Mouse (Mus musculus) frontal cortex, adult 2 months (tissue): ENCODE measurements at regions not wholly inside any gene's neighbourhood (a gene's known extent, or its start where the extent isn't known, plus 50 kb on each side); places are given as distances from the start of the nearest gene placed in this dataset.
A peak's percentile ranks its signal among the peaks of the same experiment; 100 is the strongest.
"Not testable (repeated sequence)": the region's sequence is repeated elsewhere in the genome, so short reads cannot be mapped to it uniquely, and the experiment has no call there.

Experiments
- DNase-seq, 2 experiments: peaks; one replicate each; pipeline ENCODE4 v3.0.0; 2022; ENCODE audit warnings: low spot score in 1 of 2; ENCODE audit errors: extremely low spot score in 1 of 2

DNA sequence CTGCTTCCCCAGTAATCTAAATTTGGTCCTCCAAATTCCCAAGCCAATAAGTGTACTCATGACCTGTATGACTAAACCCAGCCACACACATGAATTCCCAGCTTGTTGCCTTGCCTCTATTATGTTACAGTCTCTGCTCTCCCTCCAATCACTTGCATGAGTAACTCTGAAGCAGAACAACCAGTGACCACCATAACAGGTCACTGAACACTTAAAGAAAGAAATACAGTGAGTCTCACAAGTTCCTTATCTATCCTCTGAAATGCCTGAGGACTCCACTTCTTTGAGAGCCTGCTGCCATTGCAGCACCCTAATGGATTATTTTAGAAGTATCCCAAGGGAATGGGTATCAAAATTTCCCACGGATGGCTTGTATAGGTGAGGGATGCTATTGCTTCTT lies 909.7 kb downstream of the Sorcs3 start:
- no peak for DNase-seq

- no peak for DNase-seq
Observed at GRCm38 (mm10) chr19:49131664-49132063, 925.8 kb downstream of the Sorcs3 start.

- DNase-seq = no peak
Observed at GRCm38 (mm10) chr19:49172078-49172477, 966.3 kb downstream of the Sorcs3 start.

DNA sequence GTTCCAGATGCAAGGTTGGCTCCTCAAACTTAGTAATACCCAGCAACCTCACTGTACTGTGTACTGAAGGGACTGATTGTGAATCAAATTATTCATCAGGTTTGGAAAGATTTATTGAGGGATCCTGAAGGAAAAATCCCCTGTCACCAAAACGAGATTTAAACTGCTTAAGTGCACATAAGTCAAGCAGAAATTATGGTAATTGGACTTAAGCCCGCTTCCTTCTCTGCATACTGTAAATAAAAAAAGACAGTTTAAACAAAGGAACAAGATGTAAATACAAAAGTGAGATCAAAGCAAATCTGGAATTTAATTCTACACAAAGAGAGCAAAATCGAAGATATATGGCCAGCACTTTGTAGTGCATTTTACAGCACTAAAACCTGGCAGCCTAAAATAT lies 1002.1 kb downstream of the Sorcs3 start:
- no peak for DNase-seq

DNA sequence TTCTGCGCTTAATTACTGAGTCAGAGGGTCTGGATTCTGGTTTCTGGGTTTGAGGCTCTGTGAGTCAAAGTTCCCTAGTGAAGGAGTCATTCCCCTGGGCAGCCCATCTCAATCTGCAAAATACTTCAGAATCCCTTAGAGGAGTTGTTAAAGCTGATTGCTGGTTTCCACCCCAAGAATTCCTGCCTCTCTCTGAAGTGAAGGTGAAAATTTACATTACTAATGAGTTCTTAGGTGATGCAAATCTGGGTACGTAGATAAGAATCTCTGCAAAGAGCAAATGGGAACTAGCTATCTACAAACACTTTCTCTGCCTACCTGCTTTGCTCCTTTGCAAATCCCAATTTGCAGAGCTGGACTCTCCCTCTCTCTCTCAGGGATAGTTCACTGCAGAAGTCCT lies 1036.8 kb downstream of the Sorcs3 start:
- DNase-seq = no peak

DNA sequence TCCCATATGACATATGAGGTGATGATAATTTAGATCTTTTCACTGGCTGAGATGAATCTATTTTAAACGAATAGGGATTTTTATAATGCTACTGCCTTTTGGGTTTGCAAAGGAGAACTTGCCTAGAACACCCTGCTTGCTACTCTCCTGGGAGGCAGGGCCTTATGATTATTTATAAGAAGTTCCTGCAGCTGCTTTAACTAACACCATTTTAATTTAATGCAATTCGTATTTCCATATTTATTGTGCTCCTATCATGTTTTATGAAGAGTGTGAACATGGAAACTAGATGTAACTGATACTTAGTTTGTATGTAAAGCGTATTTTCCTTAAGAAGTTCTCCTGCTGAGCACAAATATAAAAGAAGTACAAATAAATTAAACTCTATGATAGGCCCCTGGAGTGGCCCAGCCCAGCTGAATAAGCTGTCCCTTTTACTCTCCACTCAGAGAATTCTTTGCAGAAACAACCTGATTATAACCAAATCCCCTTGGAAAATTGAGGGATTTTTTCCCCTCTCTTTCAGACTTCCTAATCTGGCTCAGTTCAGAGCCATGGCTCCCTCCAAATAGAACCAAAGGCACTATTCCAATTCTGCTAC lies 1039.4 kb downstream of the Sorcs3 start:
- no peak for DNase-seq

DNA sequence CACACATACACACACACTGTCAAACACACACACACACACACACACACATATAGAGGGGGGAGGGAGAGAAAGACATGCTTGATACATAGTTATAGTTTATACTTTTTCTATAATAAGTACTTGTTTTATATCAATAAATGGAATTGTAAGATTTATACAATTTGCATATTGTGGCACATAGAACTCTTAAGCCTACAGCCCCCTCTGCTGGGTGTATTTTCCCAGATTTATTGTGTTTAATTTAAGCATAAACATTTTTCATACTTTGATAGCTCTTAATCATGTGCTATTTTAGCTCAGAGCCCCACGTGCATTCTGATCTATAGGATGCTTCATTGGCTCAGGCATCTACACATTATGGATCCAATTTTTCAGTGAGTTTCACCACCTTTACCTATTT lies 1058.8 kb downstream of the Sorcs3 start:
- DNase-seq = peak in 1 of 2 experiments; percentile 63

DNA sequence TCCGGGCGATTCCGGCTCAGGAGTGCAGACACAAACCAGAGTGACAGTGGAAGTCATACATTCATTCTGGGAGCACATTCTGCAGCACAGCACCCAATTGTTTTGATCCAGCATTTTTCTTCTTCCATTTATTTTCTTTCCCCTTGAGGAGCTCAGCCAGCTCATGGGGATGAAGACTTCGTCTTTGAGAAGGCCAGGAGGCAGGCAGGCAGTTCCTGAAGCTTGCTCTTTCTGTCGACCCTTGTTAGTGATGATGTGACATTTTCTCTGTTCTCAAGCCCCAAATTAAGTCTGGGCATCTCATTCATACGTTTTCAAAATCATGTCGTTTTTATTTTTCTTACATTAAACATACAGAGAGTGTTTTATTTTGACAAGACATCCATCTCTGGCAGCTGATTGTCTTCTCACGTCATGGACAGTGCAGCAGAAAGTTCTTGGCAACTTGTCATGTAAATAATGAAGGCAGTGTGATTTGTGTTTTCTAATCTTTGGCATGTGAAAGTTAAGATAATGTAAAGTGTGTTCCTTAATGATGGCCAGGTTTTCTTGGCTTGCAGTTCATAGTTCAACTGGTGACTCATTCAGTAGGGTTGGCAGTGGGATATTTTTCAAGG lies 1062.1 kb downstream of the Sorcs3 start:
- DNase-seq = no peak

GRCm38 (mm10) chr19:49282626-49283261 lies 1076.9 kb downstream of the Sorcs3 start:
- peak; percentile 6 to 28 for DNase-seq

- DNase-seq = no peak
Observed at GRCm38 (mm10) chr19:49294980-49295379, 1089.2 kb downstream of the Sorcs3 start.

GRCm38 (mm10) chr19:49299351-49300271 lies 1093.8 kb downstream of the Sorcs3 start:
- peak; percentile 8 to 62 for DNase-seq

GRCm38 (mm10) chr19:49301364-49302091 lies 1095.7 kb downstream of the Sorcs3 start:
- DNase-seq = no peak

GRCm38 (mm10) chr19:49305804-49306203 lies 1100.0 kb downstream of the Sorcs3 start:
- no peak for DNase-seq

DNA sequence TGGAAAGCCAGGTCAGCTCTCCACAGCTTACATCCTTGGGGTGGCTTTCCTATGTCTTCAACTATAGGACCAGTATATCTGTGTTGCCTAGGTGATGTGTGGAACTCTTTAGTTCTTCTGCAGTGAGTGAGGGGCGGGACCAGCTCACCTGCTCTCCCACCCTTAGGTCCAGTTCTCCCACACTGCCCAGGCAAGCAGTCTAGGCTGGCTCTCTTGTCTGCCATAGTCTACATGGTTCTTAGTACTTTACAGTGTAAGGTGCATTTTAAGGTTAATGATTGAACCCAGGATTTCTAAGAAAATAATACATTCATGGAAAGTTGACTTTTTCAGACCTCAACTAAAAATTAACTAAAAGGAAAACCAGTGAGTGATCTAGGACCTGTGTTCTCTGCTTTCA lies 1108.4 kb downstream of the Sorcs3 start:
- DNase-seq = no peak

DNA sequence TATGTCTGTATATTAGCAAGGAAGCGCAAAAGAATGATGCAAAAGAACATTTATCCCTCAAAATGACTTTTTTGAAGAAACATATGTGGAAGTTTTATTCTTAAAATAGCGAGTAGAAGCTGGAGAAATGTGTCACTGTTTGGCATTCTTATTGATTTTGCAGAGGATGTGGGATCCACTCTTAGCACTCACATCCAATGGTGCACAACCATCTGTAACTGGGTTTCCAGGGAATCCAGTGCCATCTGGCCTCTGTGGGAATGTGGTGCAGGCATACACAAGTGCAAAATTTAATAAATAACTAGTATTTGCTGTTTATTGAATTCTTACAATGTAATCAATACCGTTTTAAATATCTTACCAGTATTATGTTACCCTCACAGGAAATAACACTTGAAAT lies 1153.8 kb downstream of the Sorcs3 start:
- DNase-seq = peak; percentile 20 to 66

DNA sequence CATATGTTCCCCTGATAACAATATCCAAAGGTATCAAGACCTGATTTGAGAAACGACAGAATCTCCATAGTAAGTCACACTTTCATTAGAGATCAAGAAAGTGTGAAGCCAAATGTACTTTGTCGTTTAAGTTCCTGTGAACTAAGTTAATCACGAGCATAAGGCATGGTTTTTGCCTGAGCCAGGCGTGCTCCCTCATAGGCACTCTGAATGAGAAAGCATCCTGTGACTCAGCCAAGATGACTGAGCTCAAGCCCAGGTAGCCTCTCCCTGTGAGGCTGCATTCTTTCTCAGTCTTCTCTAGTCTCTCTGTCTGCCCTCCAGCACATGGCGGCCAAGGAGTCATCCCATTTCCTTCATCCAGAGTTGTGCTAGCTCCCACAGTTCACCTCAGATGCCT lies 1154.9 kb downstream of the Sorcs3 start:
- no peak for DNase-seq

GRCm38 (mm10) chr19:49361116-49361515 lies 1155.3 kb downstream of the Sorcs3 start:
- not testable (repeated sequence) for DNase-seq

DNA sequence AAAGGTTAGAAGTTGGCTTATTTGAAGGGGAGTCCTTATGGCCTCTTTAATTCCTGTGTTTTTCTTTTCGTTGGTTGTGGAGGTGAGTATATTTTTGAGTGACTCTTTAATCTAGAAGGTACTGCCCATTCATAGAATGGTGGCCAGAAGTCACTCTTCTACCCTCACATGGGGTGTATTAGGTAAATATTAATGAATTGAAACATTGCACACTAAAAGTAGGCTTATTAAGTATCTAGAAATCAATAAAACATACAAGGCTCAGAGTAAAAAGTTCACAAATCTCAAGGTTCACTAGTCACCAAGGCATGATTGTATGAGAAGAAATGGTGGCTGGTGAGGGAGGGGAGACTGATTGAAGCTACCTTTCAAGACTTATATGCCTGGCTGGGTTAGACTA lies 1167.1 kb downstream of the Sorcs3 start:
- no peak for DNase-seq

- peak in 1 of 2 experiments; percentile 24 for DNase-seq
Observed at GRCm38 (mm10) chr19:49374295-49374694, 1168.5 kb downstream of the Sorcs3 start.

- peak in 1 of 2 experiments; percentile 27 for DNase-seq
Observed at GRCm38 (mm10) chr19:49374926-49375325, 1169.1 kb downstream of the Sorcs3 start.
